Mouse (Mus musculus) intestine, embryonic 16.5 days (tissue): ENCODE results near the gene Txk. TPM values are rescaled to one million over a fixed set of nuclear protein-coding genes. Genes with fewer than 3 reads are reported as not detected.

ENCODE experiments used
- polyA plus RNA-seq: library from polyadenylated mRNA; unstranded; fragments of >200 nt; fragmentation: Nextera tagmentation; extraction: Ambion mirVana; gene quantifications from 2 replicates; pipeline ENCODE4 v1.2.1, GENCODE M21; 2015

Gene Txk
- polyA plus RNA-seq, 1 experiment from 2014 or later, result 0.48 TPM

Other genes starting within 250 kb of the Txk start
- gene Corin, start 248.3 kb downstream of the Txk start, polyA plus RNA-seq, result 0.22 and 0.32 TPM in 2 replicates
- gene Nfxl1, start 193.1 kb downstream of the Txk start, polyA plus RNA-seq, result 9.6 and 11.3 TPM in 2 replicates
- gene Zar1, start 171.5 kb downstream of the Txk start, polyA plus RNA-seq, result 0.09 TPM in 1 of 2 replicates, not detected in the other
- 0.29 and 0.42 TPM in 2 replicates for gene Gm5868, start 165.2 kb downstream of the Txk start, polyA plus RNA-seq
- not detected in 2 replicates for gene Cnga1, start 108.5 kb downstream of the Txk start, polyA plus RNA-seq
- gene Nipal1, start 105.0 kb downstream of the Txk start, polyA plus RNA-seq, result 34.5 and 37.7 TPM in 2 replicates
- gene Tec, start 115.7 kb upstream of the Txk start, polyA plus RNA-seq, result 14.9 and 15.0 TPM in 2 replicates
- gene Slain2, start 161.5 kb upstream of the Txk start, polyA plus RNA-seq, result 7.8 and 9.1 TPM in 2 replicates
- not detected in 2 replicates for gene Gm10135, start 221.9 kb upstream of the Txk start, polyA plus RNA-seq